Mouse (Mus musculus): ENCODE measurements around the gene Cmklr1. TPM values are rescaled to one million over a fixed set of nuclear protein-coding genes. Genes with fewer than 3 reads are reported as not detected.

Gene Cmklr1
- total and polyA plus RNA-seq, 2 experiments from 2014 or later = 2.0 to 4.8 TPM

DNA sequence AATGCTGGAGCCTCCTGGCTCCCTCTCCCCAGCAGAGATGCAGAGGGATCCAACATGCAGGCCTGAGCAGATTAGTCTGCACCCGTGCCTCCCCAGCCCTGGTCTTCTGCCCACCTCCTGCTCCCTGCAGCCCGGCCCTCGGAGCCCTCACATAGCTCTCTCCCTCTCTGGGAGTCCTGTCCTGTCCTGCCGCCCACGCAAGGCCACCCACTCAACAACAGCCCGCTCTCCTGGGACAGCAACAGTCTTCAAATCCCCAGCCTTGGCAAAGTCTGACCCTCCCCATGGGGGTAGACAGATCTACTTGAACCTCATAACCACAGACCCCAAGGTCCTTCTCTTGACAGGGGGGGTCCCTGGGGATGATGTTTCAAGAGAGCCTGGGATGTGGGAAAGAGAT is 39.7 kb downstream of the Cmklr1 start:
- Histone ChIP-seq H3K4me2 (ENCODE audit: low read depth, low read length) (no peak overlapping the region), H3K9ac (replicated peaks; ENCODE audit: low read depth, low read length) (no peak overlapping the region), H3K9me3 (replicated peaks; ENCODE audit: control insufficient read depth, low read length) (no peaks in the 10 kb centered on the region), H3K36me3 (replicated peaks; ENCODE audit: control insufficient read depth, insufficient read depth, low read length) (no peaks in the 10 kb centered on the region), H3K4me1 (ENCODE audit: control insufficient read depth, insufficient read depth) (no peaks in the 10 kb centered on the region), H3K27ac (ENCODE audit: low read depth) (no peak overlapping the region), H3K27me3 (ENCODE audit: control insufficient read depth, insufficient read depth, low read length) (peaks cover 13% of the 10 kb centered on the region; the same call in 1 of the 2 replicates), H3K4me3 (ENCODE audit: low read depth, low read length) (no peak overlapping the region)
- 70% methylated on average over 6 of the region's 6 CpGs for WGBS
- no peak for ATAC-seq (ENCODE audit: insufficient read depth, low read depth)
- TF ChIP-seq CTCF (IDR thresholded peaks at IDR 0.05; ENCODE audit: low read depth) (no peak), EP300 (IDR thresholded peaks at IDR 0.05; ENCODE audit: low read depth) (no peak)
- no peak for DNase-seq (ENCODE audit: low spot score)

GRCm38 (mm10) chr5:113609891-113610290 is 40.3 kb downstream of the Cmklr1 start:
- no peak overlapping the region for H3K4me3 ChIP-seq (ENCODE audit: low read depth, low read length)
- H3K4me2 ChIP-seq (ENCODE audit: low read depth, low read length) = no peak overlapping the region
- H3K36me3 ChIP-seq (replicated peaks; ENCODE audit: control insufficient read depth, insufficient read depth, low read length) = no peaks in the 10 kb centered on the region
- no peak overlapping the region for H3K9ac ChIP-seq (replicated peaks; ENCODE audit: low read depth, low read length)
- no peak overlapping the region for H3K27ac ChIP-seq (ENCODE audit: low read depth)
- TF ChIP-seq EP300 (IDR thresholded peaks at IDR 0.05; ENCODE audit: low read depth) (no peak), CTCF (IDR thresholded peaks at IDR 0.05; ENCODE audit: low read depth) (no peak)
- 80% methylated on average over 5 of the region's 5 CpGs for WGBS
- H3K4me1 ChIP-seq (ENCODE audit: control insufficient read depth, insufficient read depth) = no peaks in the 10 kb centered on the region
- H3K9me3 ChIP-seq (replicated peaks; ENCODE audit: control insufficient read depth, low read length) = no peaks in the 10 kb centered on the region
- no peak for ATAC-seq (ENCODE audit: insufficient read depth, low read depth)
- peaks cover 13% of the 10 kb centered on the region; the same call in 1 of the 2 replicates for H3K27me3 ChIP-seq (ENCODE audit: control insufficient read depth, insufficient read depth, low read length)
- DNase-seq (ENCODE audit: low spot score) = no peak

DNA sequence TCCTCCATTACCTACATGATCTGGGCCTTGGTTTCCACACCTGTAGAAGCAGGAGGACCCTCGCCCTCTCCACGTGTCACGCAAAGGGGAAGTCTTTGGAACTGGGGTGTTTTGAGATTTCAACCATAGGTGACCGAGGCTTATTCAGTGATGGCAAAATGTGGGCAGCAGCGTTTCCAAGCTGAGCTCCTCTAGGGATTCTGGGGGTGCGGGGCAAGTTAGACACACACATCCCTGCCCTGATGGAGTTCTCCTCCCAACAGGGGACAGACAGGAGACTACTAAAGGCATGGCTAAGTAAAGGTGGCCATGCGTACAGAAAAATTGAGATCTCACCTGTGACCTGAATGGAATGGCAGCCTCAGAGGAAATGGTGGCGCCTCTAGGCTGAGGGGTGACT is 41.7 kb downstream of the Cmklr1 start:
- Histone ChIP-seq H3K9me3 (replicated peaks; ENCODE audit: control insufficient read depth, low read length) (no peaks in the 10 kb centered on the region), H3K4me3 (ENCODE audit: low read depth, low read length) (no peak overlapping the region), H3K27me3 (ENCODE audit: control insufficient read depth, insufficient read depth, low read length) (peaks cover 13% of the 10 kb centered on the region; the same call in 1 of the 2 replicates), H3K9ac (replicated peaks; ENCODE audit: low read depth, low read length) (no peak overlapping the region), H3K4me2 (ENCODE audit: low read depth, low read length) (no peak overlapping the region), H3K36me3 (replicated peaks; ENCODE audit: control insufficient read depth, insufficient read depth, low read length) (no peaks in the 10 kb centered on the region), H3K4me1 (ENCODE audit: control insufficient read depth, insufficient read depth) (no peaks in the 10 kb centered on the region), H3K27ac (ENCODE audit: low read depth) (no peak overlapping the region)
- DNase-seq (ENCODE audit: low spot score) = no peak
- 76% methylated on average over 8 of the region's 8 CpGs for WGBS
- ATAC-seq (ENCODE audit: insufficient read depth, low read depth) = no peak
- TF ChIP-seq CTCF (IDR thresholded peaks at IDR 0.05; ENCODE audit: low read depth) (no peak), EP300 (IDR thresholded peaks at IDR 0.05; ENCODE audit: low read depth) (no peak)

- 21% methylated on average over 13 of the region's 13 CpGs for WGBS
- no peaks in the 10 kb centered on the region for H3K4me1 ChIP-seq (ENCODE audit: control insufficient read depth, insufficient read depth)
- no peak for ATAC-seq (ENCODE audit: insufficient read depth, low read depth)
These were observed 42.2 kb downstream of the Cmklr1 start for GRCm38 (mm10) chr5:113607941-113608431.

DNA sequence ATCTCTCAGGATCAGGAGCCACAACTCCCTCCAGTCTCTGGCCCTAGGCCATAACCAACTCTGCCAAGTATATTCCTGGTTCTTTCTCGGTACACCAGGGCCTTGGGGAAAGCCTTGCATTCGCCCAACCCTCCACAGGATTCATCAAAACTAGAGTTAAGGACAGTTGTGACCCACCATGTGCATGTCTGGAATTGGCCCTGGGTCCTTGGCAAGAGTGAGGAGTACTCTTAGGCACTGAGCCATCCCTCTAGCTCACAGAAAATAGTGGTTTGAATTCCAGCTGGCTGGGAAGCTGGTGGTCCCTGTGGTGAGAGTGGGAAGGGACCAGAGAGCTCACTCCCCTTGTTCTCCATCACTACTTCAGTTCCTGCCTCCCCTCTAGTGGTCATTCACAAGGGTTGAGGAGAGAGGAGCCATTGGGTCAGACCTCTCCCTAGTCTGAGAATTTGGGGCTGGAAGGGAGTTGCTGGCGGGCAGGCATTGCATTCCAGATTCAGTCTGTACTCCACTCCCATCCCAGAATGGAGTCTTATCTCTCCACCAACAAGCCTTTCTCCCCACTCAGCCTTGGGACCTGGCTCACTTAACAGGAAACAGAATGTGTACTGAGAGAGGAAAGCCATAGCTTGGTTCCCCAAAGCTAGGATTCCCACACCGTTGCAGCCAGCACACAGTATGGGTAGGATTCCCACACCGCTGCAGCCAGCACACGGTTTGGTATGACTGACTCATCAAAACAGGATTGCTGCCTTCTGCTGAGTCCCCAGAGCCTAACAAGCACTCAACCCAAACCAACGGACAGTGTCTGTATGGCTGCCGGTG is 43.1 kb downstream of the Cmklr1 start:
- 59% methylated on average over 8 of the region's 8 CpGs for WGBS
- H3K4me2 ChIP-seq (ENCODE audit: low read depth, low read length) = no peak overlapping the region
- ATAC-seq (ENCODE audit: insufficient read depth, low read depth) (peak; percentile 34; the same call in 1 of the 2 replicates), DNase-seq (ENCODE audit: low spot score) (no peak)
- TF ChIP-seq CTCF (IDR thresholded peaks at IDR 0.05; ENCODE audit: low read depth) = no peak
- no peak for TF ChIP-seq EP300 (IDR thresholded peaks at IDR 0.05; ENCODE audit: low read depth)
- no peaks in the 10 kb centered on the region for H3K9me3 ChIP-seq (replicated peaks; ENCODE audit: control insufficient read depth, low read length)
- no peak overlapping the region for H3K9ac ChIP-seq (replicated peaks; ENCODE audit: low read depth, low read length)
- H3K4me1 ChIP-seq (ENCODE audit: control insufficient read depth, insufficient read depth) = no peaks in the 10 kb centered on the region
- H3K27me3 ChIP-seq (ENCODE audit: control insufficient read depth, insufficient read depth, low read length) = peaks cover 13% of the 10 kb centered on the region; the same call in 1 of the 2 replicates
- no peak overlapping the region for H3K4me3 ChIP-seq (ENCODE audit: low read depth, low read length)
- H3K27ac ChIP-seq (ENCODE audit: low read depth) = peak overlapping the region; percentile 53
- no peaks in the 10 kb centered on the region for H3K36me3 ChIP-seq (replicated peaks; ENCODE audit: control insufficient read depth, insufficient read depth, low read length)

More at GRCm38 (mm10) chr5:113607941-113608431, 42.2 kb downstream of the Cmklr1 start:
- TF ChIP-seq EP300 (IDR thresholded peaks at IDR 0.05; ENCODE audit: low read depth) (no peak), CTCF (IDR thresholded peaks at IDR 0.05; ENCODE audit: low read depth) (no peak)
- Histone ChIP-seq H3K9me3 (replicated peaks; ENCODE audit: control insufficient read depth, low read length) (no peaks in the 10 kb centered on the region), H3K27me3 (ENCODE audit: control insufficient read depth, insufficient read depth, low read length) (peaks cover 13% of the 10 kb centered on the region; the same call in 1 of the 2 replicates), H3K4me3 (ENCODE audit: low read depth, low read length) (no peak overlapping the region), H3K9ac (replicated peaks; ENCODE audit: low read depth, low read length) (no peak overlapping the region), H3K36me3 (replicated peaks; ENCODE audit: control insufficient read depth, insufficient read depth, low read length) (no peaks in the 10 kb centered on the region), H3K27ac (ENCODE audit: low read depth) (peak overlapping the region; percentile 53), H3K4me2 (ENCODE audit: low read depth, low read length) (no peak overlapping the region)
- no peak for DNase-seq (ENCODE audit: low spot score)

All from heart, postnatal 0 days (tissue).